Mouse (Mus musculus): ENCODE data around the gene Ppp1ca. TPM values are rescaled to one million over a fixed set of nuclear protein-coding genes. Genes with fewer than 3 reads are reported as not detected.

The Ppp1ca gene
- total and polyA plus RNA-seq, 3 experiments = 270 to 673 (median 565) TPM

DNA sequence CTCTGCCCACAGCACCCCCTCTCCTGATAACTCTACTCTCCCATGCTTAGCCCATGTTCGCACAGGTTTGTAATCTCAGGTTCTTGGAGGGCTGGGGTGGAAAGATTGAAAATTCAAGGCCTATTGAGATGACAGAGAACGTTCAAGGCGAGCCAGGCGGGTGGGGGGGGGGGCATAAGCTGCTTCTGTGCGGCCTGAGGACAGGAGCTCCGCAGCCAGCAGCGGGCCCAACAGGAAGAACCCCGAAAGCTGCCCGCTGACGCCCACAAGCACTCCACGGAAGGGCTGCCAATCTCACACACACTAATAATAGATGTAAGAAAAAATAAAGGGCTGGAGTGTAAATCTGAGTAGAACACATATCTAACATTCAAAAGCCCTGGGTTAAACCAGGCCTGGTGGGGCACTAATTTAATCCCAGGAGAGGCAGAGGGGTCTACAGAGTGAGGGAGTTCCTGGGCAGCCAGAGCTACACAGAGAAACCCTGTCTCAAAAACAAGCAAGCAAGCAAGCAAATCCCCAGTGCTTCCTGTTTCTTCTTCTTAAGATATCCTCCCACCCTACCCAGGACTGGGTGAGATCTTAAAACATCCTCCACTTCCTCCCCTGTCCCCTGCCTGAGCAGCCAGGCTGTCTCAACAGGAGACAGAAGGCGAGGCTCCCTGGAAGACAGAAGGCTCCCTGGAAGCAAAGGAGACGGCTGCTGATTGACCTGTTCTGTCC is 11.9 kb downstream of the Ppp1ca start:
- ATAC-seq (ENCODE audit: extremely low read depth, insufficient number of reproducible peaks, low FRiP score, poor library complexity, severe bottlenecking) (no peak), DNase-seq (ENCODE audit: low spot score) (no peak)

DNA sequence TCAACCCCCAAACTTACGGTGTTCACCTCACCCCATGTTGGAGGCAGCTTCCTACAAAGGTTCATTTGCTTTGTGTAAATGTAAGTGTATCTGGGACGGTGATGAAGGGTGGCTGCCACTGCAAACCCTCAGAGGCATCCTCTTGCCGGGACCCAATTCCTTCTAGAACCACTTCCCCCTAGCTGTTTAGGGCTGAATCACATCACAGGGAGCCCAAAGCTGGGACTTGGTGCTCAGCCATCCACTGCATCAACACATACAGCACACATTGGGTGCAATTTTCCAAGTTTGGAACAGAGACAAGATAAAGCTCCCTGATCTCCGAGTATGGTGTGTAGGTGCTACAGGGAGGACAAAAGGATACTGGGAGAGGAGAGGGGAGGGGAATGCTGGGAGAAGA is 13.0 kb downstream of the Ppp1ca start:
- H3K9me3 ChIP-seq (replicated peaks) = no peaks in the 10 kb centered on the region
- TF ChIP-seq GATA2 (IDR thresholded peaks at IDR 0.05; ENCODE audit: borderline replicate concordance, low read depth, low read length) (no peak), POLR2AphosphoS5 (IDR thresholded peaks at IDR 0.05; ENCODE audit: insufficient replicate concordance, low read depth, low read length) (no peak), GATA1 (IDR thresholded peaks at IDR 0.05; ENCODE audit: borderline replicate concordance, low read length) (no peak), TAL1 (conservative IDR thresholded peaks at IDR 0.05; ENCODE audit: low read depth, low read length) (no peak), CTCF (IDR thresholded peaks at IDR 0.05; ENCODE audit: low read depth, low read length) (no peak)
- H3K4me3 ChIP-seq (ENCODE audit: low read depth, low read length) = no peak overlapping the region
- ATAC-seq (ENCODE audit: extremely low read depth, insufficient number of reproducible peaks, low FRiP score, poor library complexity, severe bottlenecking) = no peak
- peaks cover 58% of the 10 kb centered on the region for H3K27me3 ChIP-seq (ENCODE audit: insufficient read depth, low read length)
- DNase-seq (ENCODE audit: low spot score) = no peak
- peaks cover 42% of the 10 kb centered on the region for H3K4me1 ChIP-seq (ENCODE audit: insufficient read depth, low read depth, low read length)
- peaks cover 9% of the 10 kb centered on the region for H3K36me3 ChIP-seq (replicated peaks)

More for the DNA sequence above, 11.9 kb downstream of the Ppp1ca start:
- Histone ChIP-seq H3K27me3 (ENCODE audit: insufficient read depth, low read length) (peaks cover 50% of the 10 kb centered on the region), H3K4me3 (ENCODE audit: low read depth, low read length) (no peak overlapping the region), H3K4me1 (ENCODE audit: insufficient read depth, low read depth, low read length) (peaks cover 47% of the 10 kb centered on the region), H3K36me3 (replicated peaks) (peaks cover 21% of the 10 kb centered on the region), H3K9me3 (replicated peaks) (no peaks in the 10 kb centered on the region)
- TF ChIP-seq CTCF (IDR thresholded peaks at IDR 0.05; ENCODE audit: low read depth, low read length) = no peak
- TF ChIP-seq GATA1 (IDR thresholded peaks at IDR 0.05; ENCODE audit: borderline replicate concordance, low read length) = no peak
- TF ChIP-seq POLR2AphosphoS5 (IDR thresholded peaks at IDR 0.05; ENCODE audit: insufficient replicate concordance, low read depth, low read length) = no peak
- no peak for TF ChIP-seq GATA2 (IDR thresholded peaks at IDR 0.05; ENCODE audit: borderline replicate concordance, low read depth, low read length)
- TF ChIP-seq TAL1 (conservative IDR thresholded peaks at IDR 0.05; ENCODE audit: low read depth, low read length) = no peak

GRCm38 (mm10) chr19:4206971-4207370 is 15.1 kb downstream of the Ppp1ca start:
- ATAC-seq (ENCODE audit: extremely low read depth, insufficient number of reproducible peaks, low FRiP score, poor library complexity, severe bottlenecking) = peak; percentile 45; the same call in 1 of the 2 replicates
- no peaks in the 10 kb centered on the region for H3K9me3 ChIP-seq (replicated peaks)
- TF ChIP-seq CTCF (IDR thresholded peaks at IDR 0.05; ENCODE audit: low read depth, low read length) (peak; percentile 83), TAL1 (conservative IDR thresholded peaks at IDR 0.05; ENCODE audit: low read depth, low read length) (no peak)
- peak; percentile 79 for DNase-seq (ENCODE audit: low spot score)
- H3K36me3 ChIP-seq (replicated peaks) = no peaks in the 10 kb centered on the region
- H3K4me3 ChIP-seq (ENCODE audit: low read depth, low read length) = no peak overlapping the region
- peaks cover 26% of the 10 kb centered on the region for H3K4me1 ChIP-seq (ENCODE audit: insufficient read depth, low read depth, low read length)
- H3K27me3 ChIP-seq (ENCODE audit: insufficient read depth, low read length) = peaks cover 77% of the 10 kb centered on the region

DNA sequence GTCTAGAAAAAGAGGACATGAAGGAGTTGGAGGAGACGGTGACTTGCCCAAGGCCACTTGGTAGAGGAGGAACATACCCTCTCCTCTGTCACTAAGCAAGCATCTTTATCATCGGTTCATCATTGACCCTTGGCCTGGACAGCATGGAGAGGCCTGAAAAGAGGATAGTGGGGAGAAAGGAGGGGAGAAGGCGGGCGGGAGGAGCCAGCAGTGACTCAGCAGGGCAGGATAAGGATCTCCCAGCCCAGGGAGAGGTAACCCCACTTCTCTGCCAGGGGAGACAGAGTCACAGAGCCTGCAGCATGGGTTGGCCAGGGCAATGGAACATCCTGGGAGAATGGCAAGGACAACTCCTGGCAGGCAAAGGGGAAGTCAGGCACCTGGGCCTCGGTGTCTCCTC is 16.7 kb downstream of the Ppp1ca start:
- ATAC-seq (ENCODE audit: extremely low read depth, insufficient number of reproducible peaks, low FRiP score, poor library complexity, severe bottlenecking) = no peak
- no peaks in the 10 kb centered on the region for H3K9me3 ChIP-seq (replicated peaks)
- DNase-seq (ENCODE audit: low spot score) = no peak
- peaks cover 87% of the 10 kb centered on the region for H3K27me3 ChIP-seq (ENCODE audit: insufficient read depth, low read length)
- no peak overlapping the region; the same call in 1 of the 2 replicates for H3K4me3 ChIP-seq (ENCODE audit: low read depth, low read length)
- H3K36me3 ChIP-seq (replicated peaks) = no peaks in the 10 kb centered on the region
- H3K4me1 ChIP-seq (ENCODE audit: insufficient read depth, low read depth, low read length) = peaks cover 18% of the 10 kb centered on the region
- no peak for TF ChIP-seq GATA2 (IDR thresholded peaks at IDR 0.05; ENCODE audit: borderline replicate concordance, low read depth, low read length)
- TF ChIP-seq CTCF (IDR thresholded peaks at IDR 0.05; ENCODE audit: low read depth, low read length) = no peak
- TF ChIP-seq TAL1 (conservative IDR thresholded peaks at IDR 0.05; ENCODE audit: low read depth, low read length) = no peak
- no peak for TF ChIP-seq GATA1 (IDR thresholded peaks at IDR 0.05; ENCODE audit: borderline replicate concordance, low read length)
- TF ChIP-seq POLR2AphosphoS5 (IDR thresholded peaks at IDR 0.05; ENCODE audit: insufficient replicate concordance, low read depth, low read length) = no peak

DNA sequence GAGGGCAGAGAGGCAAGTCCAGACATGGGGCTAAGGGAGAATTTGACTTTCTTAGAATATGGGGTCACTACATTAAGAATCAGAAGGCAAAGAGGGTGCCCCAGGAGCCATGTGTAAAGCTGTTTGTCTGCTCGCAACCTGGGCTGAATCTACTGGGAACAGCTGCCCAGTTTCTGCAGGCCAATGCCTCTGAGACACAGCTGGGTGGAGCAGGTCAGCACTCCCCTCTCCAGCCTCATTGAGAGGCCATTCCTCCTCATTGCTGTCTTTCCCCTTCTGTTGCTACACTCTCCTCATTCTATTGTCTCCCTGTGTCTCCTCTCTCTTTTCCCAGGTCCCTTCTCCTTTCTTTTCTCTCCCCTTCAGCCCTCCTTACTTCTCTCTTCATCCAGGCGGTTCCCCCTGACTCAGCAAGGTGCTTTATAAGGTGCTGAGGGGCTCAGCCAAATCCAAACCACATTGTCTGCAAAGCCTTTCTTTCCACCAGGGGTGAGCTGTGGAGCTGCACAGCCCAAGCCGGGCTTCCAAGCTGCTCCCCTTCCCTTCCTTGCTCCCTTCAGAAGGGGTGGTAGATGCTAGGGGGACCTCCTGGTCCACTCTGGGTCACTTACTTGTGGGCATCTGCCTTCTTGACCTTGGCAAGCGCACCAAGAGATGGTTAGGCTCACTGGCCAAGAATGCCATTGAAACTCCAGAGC is 20.2 kb downstream of the Ppp1ca start:
- no peak for TF ChIP-seq GATA1 (IDR thresholded peaks at IDR 0.05; ENCODE audit: borderline replicate concordance, low read length)
- TF ChIP-seq CTCF (IDR thresholded peaks at IDR 0.05; ENCODE audit: low read depth, low read length) = no peak
- TF ChIP-seq TAL1 (conservative IDR thresholded peaks at IDR 0.05; ENCODE audit: low read depth, low read length) = no peak
- no peak for TF ChIP-seq POLR2AphosphoS5 (IDR thresholded peaks at IDR 0.05; ENCODE audit: insufficient replicate concordance, low read depth, low read length)
- TF ChIP-seq GATA2 (IDR thresholded peaks at IDR 0.05; ENCODE audit: borderline replicate concordance, low read depth, low read length) = no peak
- no peak for ATAC-seq (ENCODE audit: extremely low read depth, insufficient number of reproducible peaks, low FRiP score, poor library complexity, severe bottlenecking)
- Histone ChIP-seq H3K9me3 (replicated peaks) (no peaks in the 10 kb centered on the region), H3K4me1 (ENCODE audit: insufficient read depth, low read depth, low read length) (peaks cover 39% of the 10 kb centered on the region), H3K27me3 (ENCODE audit: insufficient read depth, low read length) (peaks cover 90% of the 10 kb centered on the region), H3K4me3 (ENCODE audit: low read depth, low read length) (no peak overlapping the region), H3K36me3 (replicated peaks) (no peaks in the 10 kb centered on the region)
- DNase-seq (ENCODE audit: low spot score) = no peak

GRCm38 (mm10) chr19:4213524-4213974 is 21.7 kb downstream of the Ppp1ca start:
- Histone ChIP-seq H3K4me3 (ENCODE audit: low read depth, low read length) (peak overlapping the region; percentile 60; the same call in 1 of the 2 replicates), H3K27me3 (ENCODE audit: insufficient read depth, low read length) (peaks cover 92% of the 10 kb centered on the region), H3K9me3 (replicated peaks) (no peaks in the 10 kb centered on the region), H3K4me1 (ENCODE audit: insufficient read depth, low read depth, low read length) (peaks cover 33% of the 10 kb centered on the region), H3K36me3 (replicated peaks) (no peaks in the 10 kb centered on the region)
- ATAC-seq (ENCODE audit: extremely low read depth, insufficient number of reproducible peaks, low FRiP score, poor library complexity, severe bottlenecking) (no peak), DNase-seq (ENCODE audit: low spot score) (no peak)
- TF ChIP-seq GATA2 (IDR thresholded peaks at IDR 0.05; ENCODE audit: borderline replicate concordance, low read depth, low read length) = no peak
- no peak for TF ChIP-seq POLR2AphosphoS5 (IDR thresholded peaks at IDR 0.05; ENCODE audit: insufficient replicate concordance, low read depth, low read length)
- no peak for TF ChIP-seq TAL1 (conservative IDR thresholded peaks at IDR 0.05; ENCODE audit: low read depth, low read length)
- TF ChIP-seq GATA1 (IDR thresholded peaks at IDR 0.05; ENCODE audit: borderline replicate concordance, low read length) = no peak
- no peak for TF ChIP-seq CTCF (IDR thresholded peaks at IDR 0.05; ENCODE audit: low read depth, low read length)

Data from G1E (cell line).